Mouse (Mus musculus) hindlimb bud, embryonic 11.5 days (tissue): ENCODE data around the gene Cpsf4.
"Not testable (repeated sequence)": the region's sequence is repeated elsewhere in the genome, so short reads cannot be mapped to it uniquely, and the experiment has no call there.

ENCODE experiments used
- DNase-seq: peaks from one replicate; pipeline ENCODE4 v3.0.0-alpha.2; 2012; ENCODE audit warnings: low read depth, low spot score; ENCODE audit errors: extremely low spot score

Cpsf4 gene

GRCm38 (mm10) chr5:145219981-145220380, 53.0 kb downstream of the Cpsf4 start:
- no peak for DNase-seq

- no peak for DNase-seq
These were observed 55.8 kb downstream of the Cpsf4 start for GRCm38 (mm10) chr5:145222840-145223239.

GRCm38 (mm10) chr5:145223395-145223794, 56.4 kb downstream of the Cpsf4 start:
- DNase-seq = no peak

GRCm38 (mm10) chr5:145226453-145226852, 59.4 kb downstream of the Cpsf4 start:
- no peak for DNase-seq

- not testable (repeated sequence) for DNase-seq
These were observed 62.3 kb downstream of the Cpsf4 start for GRCm38 (mm10) chr5:145229283-145229682.

- no peak for DNase-seq
These were observed 63.6 kb downstream of the Cpsf4 start for GRCm38 (mm10) chr5:145230641-145231040.

DNA sequence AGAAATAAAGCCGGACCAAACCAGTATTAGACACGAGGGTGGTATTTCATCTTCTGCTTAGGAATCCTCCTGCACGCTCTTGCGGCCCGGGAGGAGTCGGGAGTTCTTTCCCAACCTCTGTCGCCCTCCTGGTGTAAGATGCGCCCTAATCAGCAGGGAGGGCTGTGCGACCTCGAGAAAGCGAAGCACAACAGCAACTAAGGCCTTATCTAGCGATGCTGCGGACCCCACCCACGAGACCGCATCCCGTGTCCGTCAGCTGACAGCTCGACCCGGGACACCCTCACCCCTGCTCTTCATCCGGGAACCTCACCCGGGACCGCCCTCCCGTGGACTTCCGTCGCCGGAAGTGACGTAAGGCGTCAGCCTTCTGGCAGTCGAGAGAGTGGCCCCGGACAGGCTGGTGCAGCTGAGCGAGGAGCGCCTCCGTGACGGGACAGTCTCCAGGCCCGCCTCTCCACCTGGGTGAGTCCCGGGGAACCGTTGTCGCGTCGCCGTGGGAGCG, 64.4 kb downstream of the Cpsf4 start, which contains the start of gene Zfp655:
Gene Zfp655, plus strand, starts transcription at position 349 of the 505 bp plus-strand sequence.
- DNase-seq = peak; percentile 83
